Mouse (Mus musculus): ENCODE data around the gene Tex52. TPM values are rescaled to one million over a fixed set of nuclear protein-coding genes. Genes with fewer than 3 reads are reported as not detected.

The Tex52 gene
- total and polyA plus RNA-seq, 3 experiments, result not detected

DNA sequence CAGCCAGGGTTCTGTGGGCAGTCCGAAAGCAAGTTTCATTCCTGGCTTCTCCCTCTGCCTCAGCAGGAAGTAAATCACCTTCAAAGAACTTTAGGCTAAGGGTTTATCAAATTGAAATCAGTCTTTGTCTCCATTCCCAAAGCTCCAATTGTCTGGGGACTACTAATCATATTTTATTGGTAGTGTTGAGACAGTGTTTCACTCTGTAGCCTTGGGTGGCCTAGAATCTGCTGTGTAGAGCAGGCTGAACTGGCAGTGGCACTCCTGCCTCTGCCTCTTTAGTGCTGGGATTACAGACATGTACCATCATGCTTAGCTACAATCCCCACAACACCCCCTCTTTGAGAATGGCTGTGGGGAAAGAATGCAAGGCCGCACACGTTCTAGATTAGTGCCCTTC lies 46.2 kb downstream of the Tex52 start:
- Histone ChIP-seq H3K4me3 (replicated peaks in 1 of 3; ENCODE audit: low read depth in 2 of 3, low read length in 2 of 3, poor library complexity in 1 of 3) (no peak overlapping the region), H3K4me1 (ENCODE audit: control insufficient read depth in 1 of 2, insufficient read depth in 2 of 2) (peaks cover 0 to 16% of the 10 kb centered on the region in 2 experiments; a peak in 2 of 4 replicates), H3K79me2 (replicated peaks; ENCODE audit: control insufficient read depth, extremely low read depth, insufficient read depth, poor library complexity, severe bottlenecking) (peaks cover 21% of the 10 kb centered on the region), H3K27ac (ENCODE audit: insufficient read depth, low read depth) (no peak overlapping the region), H3K4me2 (ENCODE audit: insufficient read depth, low read depth, poor library complexity, severe bottlenecking) (no peak overlapping the region), H3K27me3 (replicated peaks) (no peaks in the 10 kb centered on the region), H3K36me3 (replicated peaks in 1 of 2; ENCODE audit: control insufficient read depth in 1 of 2, insufficient read depth in 1 of 2, low read length in 1 of 2) (peaks cover 4 to 35% of the 10 kb centered on the region in 2 experiments), H3K9ac (ENCODE audit: insufficient read depth, low read depth) (no peak overlapping the region), H3K9me3 (replicated peaks; ENCODE audit: low read length) (no peaks in the 10 kb centered on the region)
- TF ChIP-seq CHD1 (IDR thresholded peaks at IDR 0.05; ENCODE audit: low read depth, low read length) (no peak), TCF12 (IDR thresholded peaks at IDR 0.05; ENCODE audit: low read depth, low read length) (no peak), ETS1 (conservative IDR thresholded peaks at IDR 0.05; ENCODE audit: low read depth, low read length) (no peak), EP300 (IDR thresholded peaks at IDR 0.05; ENCODE audit: low read length) (no peak), E2F4 (IDR thresholded peaks at IDR 0.05; ENCODE audit: insufficient replicate concordance, low read depth, low read length) (no peak), ELF1 (IDR thresholded peaks at IDR 0.05; ENCODE audit: low read depth, low read length) (no peak), PAX5 (IDR thresholded peaks at IDR 0.05; ENCODE audit: low read length) (no peak), MAFK (IDR thresholded peaks at IDR 0.05; ENCODE audit: insufficient replicate concordance, low read length) (no peak), MAX (IDR thresholded peaks at IDR 0.05; ENCODE audit: low read length) (no peak)
- in situ Hi-C loops (cut with MboI; ENCODE audit: low pct_ligation_motif_present, low pct_unique_long_range_greater_than_20kb, low sequenced_read_pairs) (no loop called here), dilution Hi-C loops (cut with MboI; ENCODE audit: extremely low pct_ligation_motif_present, extremely low pct_unique_long_range_greater_than_20kb, low sequenced_read_pairs) (no loop called here)
- no peak for DNase-seq (ENCODE audit: extremely low read depth)

DNA sequence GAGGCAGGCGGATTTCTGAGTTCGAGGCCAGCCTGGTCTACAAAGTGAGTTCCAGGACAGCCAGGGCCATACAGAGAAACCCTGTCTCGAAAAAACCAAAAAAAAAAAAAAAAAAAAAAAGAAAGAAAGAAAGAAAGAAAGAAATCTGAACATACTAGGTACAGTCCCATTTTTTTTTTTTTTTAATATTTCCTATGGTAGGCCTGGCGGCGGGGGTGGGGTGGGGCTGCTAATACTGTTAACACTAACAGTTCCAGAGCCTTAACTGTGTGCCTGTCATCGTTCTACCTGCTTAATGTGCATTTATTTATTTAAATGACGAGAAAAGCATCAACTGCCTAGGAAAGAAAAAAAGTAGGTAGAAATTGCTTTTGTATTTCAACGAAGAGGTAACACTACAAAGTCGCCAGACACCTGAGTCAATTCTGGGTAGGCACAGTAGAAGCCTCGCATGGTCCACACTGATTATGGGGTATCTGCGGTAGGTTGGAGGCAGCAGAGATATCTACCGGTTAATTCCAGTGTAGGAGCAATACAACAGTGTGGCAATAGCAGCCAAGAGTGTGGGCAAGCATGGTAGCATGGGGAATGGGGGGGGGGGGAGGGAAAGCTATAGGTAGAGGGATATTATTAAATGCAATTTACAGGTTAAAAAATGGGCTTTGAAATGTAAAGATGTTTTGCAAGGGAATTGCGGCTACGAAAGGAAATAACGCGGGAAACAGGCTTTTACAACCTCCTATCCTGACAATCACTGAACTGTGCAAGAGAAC lies 48.4 kb downstream of the Tex52 start:
- no peak overlapping the region; the same call in 1 of the 2 replicates for H3K27ac ChIP-seq (ENCODE audit: insufficient read depth, low read depth)
- in situ Hi-C loops (cut with MboI; ENCODE audit: low pct_ligation_motif_present, low pct_unique_long_range_greater_than_20kb, low sequenced_read_pairs), result no loop called here
- DNase-seq (ENCODE audit: extremely low read depth), result no peak

DNA sequence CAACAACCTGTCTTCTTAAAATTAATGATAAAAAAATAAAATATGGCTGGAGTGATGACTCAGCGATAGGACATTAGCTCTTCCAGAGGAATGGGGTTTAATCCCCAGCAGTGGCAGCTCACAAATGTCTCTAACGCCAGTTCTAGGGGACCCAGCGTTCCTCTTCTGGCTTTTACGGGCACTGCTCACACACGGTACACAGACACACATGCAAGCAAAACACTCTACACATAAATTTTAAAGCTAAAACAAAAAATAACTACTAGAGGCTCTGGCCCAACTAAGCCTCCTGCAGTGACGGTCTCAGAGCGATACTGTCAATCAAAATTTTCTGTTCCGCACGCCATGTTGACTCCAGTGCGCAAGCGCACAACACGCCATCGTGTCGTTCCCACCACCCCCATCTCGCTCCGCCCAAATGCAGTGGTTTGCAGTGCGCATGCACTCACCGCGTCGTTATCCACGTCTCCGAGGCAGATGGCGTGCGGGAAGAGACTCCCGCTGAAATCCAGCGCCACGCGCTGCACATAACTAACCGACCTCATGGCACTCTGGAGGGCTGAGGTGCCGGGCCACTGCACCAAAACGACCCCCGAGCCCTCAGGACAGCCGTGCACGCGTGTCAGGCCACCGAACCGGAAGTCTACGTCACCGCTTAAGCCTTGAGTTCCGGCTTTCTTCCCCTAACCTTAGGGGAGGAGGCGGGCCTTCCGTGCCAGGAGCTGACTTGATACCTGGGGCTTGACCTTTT lies 49.2 kb downstream of the Tex52 start, which contains the start of gene Itfg2:
Itfg2 (minus strand) TSS at position 663 of the 751 bp plus-strand sequence.
- dilution Hi-C loops (cut with MboI; ENCODE audit: extremely low pct_ligation_motif_present, extremely low pct_unique_long_range_greater_than_20kb, low sequenced_read_pairs) (no loop called here), in situ Hi-C loops (cut with MboI; ENCODE audit: low pct_ligation_motif_present, low pct_unique_long_range_greater_than_20kb, low sequenced_read_pairs) (no loop called here)
- Histone ChIP-seq H3K36me3 (replicated peaks in 1 of 2; ENCODE audit: control insufficient read depth in 1 of 2, insufficient read depth in 1 of 2, low read length in 1 of 2) (peaks cover 4 to 44% of the 10 kb centered on the region in 2 experiments), H3K79me2 (replicated peaks; ENCODE audit: control insufficient read depth, extremely low read depth, insufficient read depth, poor library complexity, severe bottlenecking) (peaks cover 21% of the 10 kb centered on the region), H3K27ac (ENCODE audit: insufficient read depth, low read depth) (peak within 1 kb of the TSS; percentile 80), H3K4me2 (ENCODE audit: insufficient read depth, low read depth, poor library complexity, severe bottlenecking) (peak within 1 kb of the TSS; percentile 100), H3K4me1 (ENCODE audit: control insufficient read depth in 1 of 2, insufficient read depth in 2 of 2) (peaks cover 0 to 16% of the 10 kb centered on the region in 2 experiments; a peak in 2 of 4 replicates), H3K9me3 (replicated peaks; ENCODE audit: low read length) (no peaks in the 10 kb centered on the region), H3K27me3 (replicated peaks) (no peaks in the 10 kb centered on the region), H3K9ac (ENCODE audit: insufficient read depth, low read depth) (peak within 1 kb of the TSS; percentile 94), H3K4me3 (replicated peaks in 1 of 3; ENCODE audit: low read depth in 2 of 3, low read length in 2 of 3, poor library complexity in 1 of 3) (peak within 1 kb of the TSS; percentile 62 to 91 (median 72))
- peak; percentile 96 for DNase-seq (ENCODE audit: extremely low read depth)
- peak; percentile 49; the same call in 1 of the 2 replicates for TF ChIP-seq CHD2 (IDR thresholded peaks at IDR 0.05; ENCODE audit: low read length)
- no peak for TF ChIP-seq USF2 (conservative IDR thresholded peaks at IDR 0.05; ENCODE audit: low read depth, low read length)
- TF ChIP-seq PAX5 (IDR thresholded peaks at IDR 0.05; ENCODE audit: low read length), result no peak
- TF ChIP-seq RAD21 (IDR thresholded peaks at IDR 0.05; ENCODE audit: low read depth, low read length), result no peak
- TF ChIP-seq TBP (conservative IDR thresholded peaks at IDR 0.05; ENCODE audit: low read depth, low read length), result peak; percentile 77
- TF ChIP-seq IRF4 (IDR thresholded peaks at IDR 0.05; ENCODE audit: low read depth, low read length), result peak; percentile 11; the same call in 1 of the 2 replicates
- TF ChIP-seq ELF1 (IDR thresholded peaks at IDR 0.05; ENCODE audit: low read depth, low read length), result peak; percentile 89
- TF ChIP-seq TCF12 (IDR thresholded peaks at IDR 0.05; ENCODE audit: low read depth, low read length), result peak; percentile 82
- peak; percentile 92 for TF ChIP-seq MAX (IDR thresholded peaks at IDR 0.05; ENCODE audit: low read length)
- 0 out of 2 replicates have a peak, but pooled peaks have one; percentile 5 for TF ChIP-seq ETS1 (conservative IDR thresholded peaks at IDR 0.05; ENCODE audit: low read depth, low read length)
- TF ChIP-seq KAT2A (IDR thresholded peaks at IDR 0.05; ENCODE audit: insufficient replicate concordance, low read length), result peak; percentile 43; the same call in 1 of the 2 replicates
- peak; percentile 79 for TF ChIP-seq HCFC1 (IDR thresholded peaks at IDR 0.05; ENCODE audit: low read depth, low read length)
- peak; percentile 94 for TF ChIP-seq NRF1 (IDR thresholded peaks at IDR 0.05; ENCODE audit: low read depth, low read length)
- peak; percentile 97 for TF ChIP-seq MYC (IDR thresholded peaks at IDR 0.05; ENCODE audit: low read depth, low read length)
- TF ChIP-seq NELFE (IDR thresholded peaks at IDR 0.05; ENCODE audit: low read depth, low read length), result peak; percentile 81
- TF ChIP-seq E2F4 (IDR thresholded peaks at IDR 0.05; ENCODE audit: insufficient replicate concordance, low read depth, low read length), result no peak
- TF ChIP-seq POLR2AphosphoS2 (IDR thresholded peaks at IDR 0.05; ENCODE audit: low read depth, low read length), result peak; percentile 93

More for the DNA sequence above, 48.4 kb downstream of the Tex52 start:
- H3K4me1 ChIP-seq (ENCODE audit: control insufficient read depth in 1 of 2, insufficient read depth in 2 of 2), result peaks cover 0 to 16% of the 10 kb centered on the region in 2 experiments; a peak in 2 of 4 replicates
- dilution Hi-C loops (cut with MboI; ENCODE audit: extremely low pct_ligation_motif_present, extremely low pct_unique_long_range_greater_than_20kb, low sequenced_read_pairs), result no loop called here
- H3K9ac ChIP-seq (ENCODE audit: insufficient read depth, low read depth), result peak overlapping the region; percentile 94
- no peaks in the 10 kb centered on the region for H3K27me3 ChIP-seq (replicated peaks)
- peaks cover 4 to 37% of the 10 kb centered on the region in 2 experiments for H3K36me3 ChIP-seq (replicated peaks in 1 of 2; ENCODE audit: control insufficient read depth in 1 of 2, insufficient read depth in 1 of 2, low read length in 1 of 2)
- peak overlapping the region; percentile 62 to 91 (median 72) for H3K4me3 ChIP-seq (replicated peaks in 1 of 3; ENCODE audit: low read depth in 2 of 3, low read length in 2 of 3, poor library complexity in 1 of 3)
- TF ChIP-seq ZNF384 (IDR thresholded peaks at IDR 0.05; ENCODE audit: low read depth, low read length), result peak; percentile 57
- no peak for TF ChIP-seq ZC3H11A (IDR thresholded peaks at IDR 0.05; ENCODE audit: low read depth, low read length)
- no peaks in the 10 kb centered on the region for H3K9me3 ChIP-seq (replicated peaks; ENCODE audit: low read length)
- peaks cover 21% of the 10 kb centered on the region for H3K79me2 ChIP-seq (replicated peaks; ENCODE audit: control insufficient read depth, extremely low read depth, insufficient read depth, poor library complexity, severe bottlenecking)
- H3K4me2 ChIP-seq (ENCODE audit: insufficient read depth, low read depth, poor library complexity, severe bottlenecking), result peak overlapping the region; percentile 100
